Mouse (Mus musculus) kidney, adult 18-20 months (tissue): ENCODE data around the gene Nt5c3.

ENCODE experiments used
- DNase-seq: peaks from one replicate; pipeline ENCODE4 v3.0.0; 2021

The Nt5c3 gene

DNA sequence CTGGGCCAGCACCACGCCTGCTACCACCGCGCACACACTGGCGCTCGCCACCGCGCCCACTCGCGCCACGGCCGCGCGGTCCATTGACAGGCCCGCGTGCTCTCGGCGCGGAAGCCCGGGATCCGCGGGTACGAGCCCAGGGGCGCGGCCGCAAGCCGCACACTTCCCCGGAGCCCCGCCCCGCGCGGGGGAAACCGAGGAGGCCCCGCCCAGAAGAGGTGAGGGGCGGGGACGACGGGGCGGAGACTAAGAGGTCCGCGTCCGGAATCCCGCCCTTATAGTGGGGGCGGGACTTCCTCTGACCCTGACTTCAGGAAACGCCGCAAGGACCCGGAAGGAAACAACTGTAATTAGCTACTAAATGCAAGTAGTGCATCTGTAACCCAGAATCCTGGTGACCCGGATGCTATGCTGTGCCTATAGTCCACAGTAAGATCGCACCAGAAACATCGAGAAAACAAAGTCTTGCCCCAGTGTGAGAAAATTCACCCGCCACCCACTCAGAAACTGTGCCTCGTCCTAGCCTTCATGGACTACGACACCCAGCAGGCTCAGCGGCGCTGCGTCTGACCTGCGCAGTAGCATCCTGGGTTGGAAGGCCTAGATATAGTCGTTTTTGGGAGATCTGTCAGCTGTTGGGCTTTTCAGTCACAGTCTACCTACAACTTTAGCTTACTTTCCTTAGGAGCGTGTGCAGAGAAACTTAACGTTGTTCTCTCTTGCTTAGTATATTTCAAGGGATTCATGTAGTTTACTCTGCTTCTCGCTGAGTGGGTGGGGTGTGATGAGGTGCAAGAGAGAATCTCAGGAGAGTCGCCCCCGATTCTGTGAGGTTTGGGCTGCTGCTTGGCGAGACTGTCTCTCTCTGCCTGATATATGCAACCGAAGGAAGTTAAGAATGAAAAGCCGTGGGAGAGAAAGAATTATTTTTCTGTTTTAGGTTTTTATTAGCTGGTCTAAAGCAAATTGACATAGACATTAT lies at the start of gene Nt5c3, which contains the start of gene Vmn1r4:
Gene Nt5c3 (minus strand): TSS at position 207 of the 982 bp plus-strand sequence.
Gene Vmn1r4 (plus strand): TSS at position 290 of the 982 bp plus-strand sequence.
- DNase-seq: peak; percentile 98

DNA sequence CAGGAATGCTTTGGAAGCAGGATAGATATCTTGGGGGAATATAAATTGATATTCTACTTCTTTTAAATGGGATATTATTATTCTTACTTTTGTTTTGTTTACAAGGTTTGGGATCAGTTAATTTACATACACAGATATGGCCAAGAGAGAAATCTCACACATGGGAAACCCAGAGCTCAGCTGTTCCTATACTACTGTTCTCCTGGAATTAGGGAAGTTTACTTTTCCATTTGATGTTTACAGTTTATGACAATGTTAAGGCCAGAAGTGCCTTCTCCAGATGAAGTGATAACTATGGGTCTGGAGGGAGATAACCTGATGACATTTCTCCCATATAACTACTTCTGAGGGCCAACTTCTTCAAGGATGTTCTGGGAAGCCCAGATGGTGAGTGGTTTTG lies 46.2 kb upstream of the Nt5c3 start, which contains the start of gene Vmn1r5:
Gene Vmn1r5 (plus strand): TSS at position 301 of the 400 bp plus-strand sequence.
- no peak for DNase-seq

DNA sequence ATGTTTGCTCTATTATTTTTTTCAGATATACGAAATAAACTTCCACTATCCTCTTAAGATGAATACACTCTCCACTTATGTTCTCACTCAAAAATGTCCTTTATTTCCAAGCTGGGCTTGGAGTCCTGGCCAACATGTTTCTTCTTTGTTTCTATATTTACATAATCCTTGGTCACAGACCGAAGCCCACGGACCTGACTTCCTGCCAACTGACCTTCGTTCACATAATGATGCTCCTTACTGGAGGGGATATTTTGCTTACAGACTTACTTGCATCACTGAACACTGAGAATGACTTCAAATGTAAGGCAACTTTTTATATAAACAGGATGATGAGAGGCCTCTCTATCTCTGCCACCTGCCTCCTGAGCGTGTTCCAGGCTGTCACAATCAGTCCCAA lies 32.7 kb upstream of the Nt5c3 start:
- peak; percentile 64 for DNase-seq

DNA sequence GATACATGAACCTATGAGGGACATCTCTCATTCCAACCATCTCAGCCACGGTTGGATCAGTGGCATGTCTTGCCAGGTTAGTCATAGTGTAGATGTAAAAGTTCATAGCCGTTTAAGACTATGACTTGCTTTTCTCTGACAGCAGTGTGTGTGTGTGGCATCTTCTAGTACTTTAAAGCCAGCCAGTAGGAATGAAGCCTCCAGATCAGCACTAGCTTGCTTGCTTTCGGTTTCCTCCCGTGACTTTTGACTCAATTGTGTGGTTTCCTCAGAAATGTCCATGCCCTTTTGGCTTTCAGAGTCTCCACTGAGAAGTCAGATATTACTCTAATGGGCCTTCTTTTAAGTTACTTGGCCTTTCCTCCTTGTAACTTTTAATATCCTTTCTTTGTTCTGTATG lies 10.6 kb upstream of the Nt5c3 start:
- DNase-seq: no peak

DNA sequence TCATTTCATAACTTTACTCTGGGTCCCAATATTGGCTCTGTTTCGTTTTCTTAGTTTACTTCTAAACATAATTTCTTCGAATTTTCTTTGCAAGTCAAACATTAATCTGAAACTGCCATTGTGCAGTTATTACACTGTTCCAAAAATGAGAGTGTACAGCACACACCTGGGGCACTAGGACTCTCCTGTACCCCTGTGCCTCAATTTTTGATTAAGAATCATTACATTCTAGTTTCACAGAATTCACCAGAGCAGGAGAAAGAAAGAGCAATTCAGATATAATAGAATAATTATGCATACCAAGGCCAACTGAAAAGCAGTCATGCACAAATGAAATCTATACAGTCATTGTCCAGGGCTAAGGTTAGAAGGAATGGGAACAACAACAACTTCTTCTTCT lies 8.7 kb upstream of the Nt5c3 start:
- no peak for DNase-seq

DNA sequence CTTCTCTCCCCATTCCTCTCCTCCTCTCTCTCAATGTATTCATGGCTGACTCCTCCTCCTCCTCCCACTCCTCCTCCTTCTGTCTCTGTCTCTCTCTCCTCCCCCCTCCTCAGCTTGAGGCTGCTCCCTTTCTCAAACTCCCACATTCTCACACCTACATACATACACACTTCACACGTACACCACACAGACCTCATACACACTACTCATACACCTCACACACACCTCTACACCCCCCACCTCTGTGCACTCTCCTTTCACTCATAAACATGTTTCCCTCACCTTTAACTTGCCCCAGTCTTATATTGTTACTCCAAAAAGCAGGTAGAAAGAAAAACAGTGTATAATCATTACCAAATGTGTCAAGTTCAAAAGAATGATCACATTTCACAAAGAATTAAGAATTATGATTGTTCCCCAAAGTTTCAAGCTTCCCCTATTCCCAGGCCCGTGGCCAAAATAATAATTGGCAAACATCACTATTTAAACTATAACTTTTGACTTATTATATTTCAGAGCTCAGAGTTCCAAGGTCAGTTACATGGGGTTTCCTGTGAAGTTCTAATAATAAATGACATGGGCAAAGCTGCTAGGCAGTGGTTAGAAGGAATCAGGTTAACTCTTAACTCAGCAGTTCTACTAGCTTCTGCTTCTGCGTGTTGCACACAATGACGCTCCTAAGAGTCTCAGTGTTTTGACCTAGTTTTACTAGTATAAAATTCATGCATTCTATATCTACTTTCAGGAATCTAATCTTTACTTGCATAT lies 8.1 kb upstream of the Nt5c3 start:
- DNase-seq: no peak

DNA sequence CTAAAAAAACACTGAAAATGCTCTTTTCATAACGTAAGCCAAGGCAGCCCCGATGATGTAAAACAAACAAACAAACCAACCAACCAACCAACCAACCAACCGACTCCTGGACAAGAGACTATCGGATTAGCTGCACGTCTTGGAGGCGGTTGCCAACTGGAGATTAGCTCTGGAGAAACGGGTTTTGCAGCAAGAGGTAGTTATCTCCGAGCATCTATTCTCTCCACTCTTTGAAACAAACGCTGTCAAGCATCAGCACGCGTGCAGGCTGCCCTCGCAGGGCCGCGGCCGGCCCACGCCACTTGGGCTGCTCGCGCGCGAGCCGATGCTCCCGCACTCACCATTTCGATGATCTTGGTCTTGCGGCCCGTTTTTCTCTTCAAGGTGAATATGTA lies 404 bp downstream of the Nt5c3 start:
- no peak for DNase-seq

DNA sequence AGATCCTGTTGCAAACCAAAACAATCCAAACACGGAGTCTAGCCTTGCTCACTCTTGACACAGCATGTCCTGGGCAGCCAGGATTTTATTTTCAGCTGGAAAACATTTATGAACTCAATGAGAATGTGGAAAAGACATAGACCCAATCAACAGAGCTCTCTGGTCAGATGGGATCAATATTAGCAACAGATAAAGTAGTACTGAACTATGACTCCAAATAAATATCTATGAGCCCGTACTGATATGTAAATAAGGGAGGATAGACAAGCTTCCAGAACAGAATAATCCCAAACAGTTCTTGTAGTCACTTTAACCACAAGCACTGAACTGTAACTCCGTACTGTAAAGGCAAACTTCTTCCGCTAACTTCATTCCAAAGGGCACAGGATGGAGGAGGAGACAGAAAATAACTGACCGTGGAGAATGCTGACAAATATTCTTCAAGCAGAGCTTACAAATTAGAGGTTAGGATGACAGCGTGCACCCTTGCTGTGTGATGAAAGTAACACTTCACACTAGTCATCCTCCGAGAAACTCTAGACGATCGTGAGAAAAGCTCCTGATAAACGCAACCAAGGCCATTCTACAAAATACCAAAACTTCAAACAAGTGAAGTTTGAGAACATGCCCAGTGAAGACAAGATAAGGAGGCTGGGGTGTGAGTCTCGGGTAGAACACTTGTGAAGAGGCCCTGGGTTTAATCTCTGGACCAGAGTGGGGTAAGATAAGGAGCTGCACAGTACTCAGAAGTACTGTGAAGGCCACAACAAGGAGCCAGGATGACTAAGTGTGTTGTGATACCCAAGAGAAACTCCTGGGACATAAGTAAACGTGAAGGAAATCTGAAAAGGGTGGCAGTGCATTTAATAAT lies 3.3 kb downstream of the Nt5c3 start:
- DNase-seq: peak; percentile 60

DNA sequence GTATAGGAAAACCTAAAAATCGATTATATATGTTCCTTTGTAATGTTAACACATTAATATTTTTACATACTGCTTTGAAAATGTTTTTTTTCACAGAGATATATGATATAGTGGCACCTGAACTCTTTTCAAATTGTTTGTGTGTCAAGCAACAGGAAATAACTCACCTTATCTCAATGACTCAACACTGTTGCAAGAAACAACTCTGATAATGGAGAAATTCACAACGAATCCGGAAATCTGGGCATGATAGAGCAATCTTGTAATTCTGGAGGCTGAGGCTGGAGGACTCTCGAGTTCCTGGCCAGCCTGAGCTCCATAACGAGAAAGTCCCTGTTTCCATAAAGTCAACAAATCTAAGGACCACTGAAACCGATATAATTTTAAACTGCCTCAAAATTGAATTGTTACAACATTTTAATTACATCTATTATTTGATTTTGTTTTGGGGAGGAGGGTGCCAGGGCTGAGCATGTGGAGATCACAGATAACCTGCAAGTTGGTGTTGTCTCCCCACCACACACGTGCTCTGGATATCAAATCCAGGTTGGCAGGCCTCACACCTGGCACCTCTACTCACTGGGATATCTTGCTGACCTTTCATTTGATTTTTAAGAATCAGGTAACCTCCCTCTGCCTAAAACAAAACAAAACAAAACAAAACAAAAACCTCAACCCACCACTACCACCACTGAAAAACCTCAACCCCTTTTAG lies 4.2 kb downstream of the Nt5c3 start:
- DNase-seq: no peak

DNA sequence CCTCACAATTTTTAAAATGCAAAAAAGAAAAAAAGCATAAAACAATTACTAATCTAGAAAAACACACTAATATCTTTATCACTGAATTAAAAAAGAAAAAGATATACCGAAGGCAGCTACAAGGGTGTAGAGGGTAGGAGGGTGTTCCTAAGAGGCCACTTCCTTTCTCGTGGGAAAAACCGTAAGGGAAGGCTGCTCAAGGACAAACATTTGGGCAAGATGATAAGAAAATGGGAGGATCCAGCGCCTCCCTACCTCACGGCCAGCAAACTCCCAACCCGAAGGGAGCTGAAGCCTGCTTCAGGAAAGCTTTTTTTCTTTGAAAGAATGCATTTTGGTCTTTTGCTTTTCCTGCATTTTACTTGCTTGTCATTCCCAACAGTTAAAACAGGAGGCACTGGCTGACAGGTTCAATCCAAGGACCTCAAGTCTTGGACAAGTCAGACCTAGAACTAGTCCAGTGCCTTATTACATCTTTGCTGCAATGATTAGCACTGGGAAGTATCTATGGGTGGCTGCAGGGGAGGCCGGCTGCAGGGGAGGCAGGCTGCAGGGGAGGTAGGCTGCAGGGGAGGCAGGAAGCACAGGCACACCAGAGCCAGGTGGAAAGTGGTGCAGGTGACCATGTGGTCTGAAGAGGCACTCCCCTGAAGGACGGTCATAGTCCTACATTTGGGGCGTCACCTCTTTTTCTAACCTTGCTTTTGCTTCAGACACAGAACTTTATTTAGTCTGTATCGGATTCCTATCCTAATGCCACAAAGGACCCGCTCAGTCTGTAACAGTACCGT lies 6.0 kb downstream of the Nt5c3 start:
- DNase-seq: no peak

DNA sequence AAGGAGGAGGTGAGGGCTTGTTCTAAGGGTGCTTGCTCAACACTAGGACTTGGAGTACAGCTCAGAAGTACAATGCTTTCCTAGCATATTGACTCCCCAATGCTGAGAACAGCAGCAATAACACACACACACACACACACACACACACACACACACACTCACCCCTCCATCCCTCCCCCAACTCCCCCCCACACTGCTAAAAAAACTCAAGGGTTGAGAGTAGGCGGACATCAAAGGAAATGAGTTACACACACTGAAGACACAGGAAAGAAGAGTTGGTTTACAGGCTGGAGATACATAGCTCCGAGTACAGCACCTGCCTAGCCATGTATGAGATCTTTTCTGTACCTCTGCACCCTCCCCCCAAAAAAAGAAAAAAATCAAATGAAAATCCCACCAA lies 7.5 kb downstream of the Nt5c3 start:
- no peak for DNase-seq

DNA sequence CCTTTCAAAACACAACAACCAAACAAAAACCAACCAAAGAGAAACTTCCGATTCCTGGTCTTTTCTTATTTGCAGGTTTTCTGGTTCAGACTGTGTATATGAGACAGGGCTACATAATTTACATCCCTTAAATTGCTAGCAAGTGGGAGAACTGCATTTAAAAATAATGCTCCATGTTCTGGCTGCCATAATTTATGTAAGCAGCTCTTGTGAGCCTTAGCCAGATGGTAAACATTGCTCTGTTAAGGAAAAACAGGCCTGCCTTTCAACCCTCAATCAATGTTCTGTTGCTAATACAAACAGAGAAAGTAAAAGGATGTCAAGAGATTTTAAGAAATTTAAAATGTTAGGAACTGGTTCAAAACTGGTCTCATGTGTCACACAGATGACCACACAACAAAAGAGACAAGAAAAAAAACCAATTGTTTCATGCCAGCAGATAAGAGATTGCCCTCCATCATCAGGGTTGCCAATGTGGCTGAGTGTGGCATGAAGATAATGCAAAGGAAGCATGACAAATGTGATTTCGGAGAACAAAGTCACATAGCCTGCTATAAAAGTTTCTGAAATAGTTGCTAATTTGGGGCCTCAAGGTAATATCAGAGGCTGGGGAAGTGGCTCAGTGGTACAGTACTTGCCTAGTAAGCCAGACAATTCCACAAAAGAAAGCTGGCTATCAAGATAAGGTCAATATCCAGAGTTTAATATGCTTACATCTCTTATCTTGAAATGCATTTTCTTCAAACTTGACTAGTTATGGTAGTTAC lies 10.5 kb downstream of the Nt5c3 start:
- DNase-seq: no peak

DNA sequence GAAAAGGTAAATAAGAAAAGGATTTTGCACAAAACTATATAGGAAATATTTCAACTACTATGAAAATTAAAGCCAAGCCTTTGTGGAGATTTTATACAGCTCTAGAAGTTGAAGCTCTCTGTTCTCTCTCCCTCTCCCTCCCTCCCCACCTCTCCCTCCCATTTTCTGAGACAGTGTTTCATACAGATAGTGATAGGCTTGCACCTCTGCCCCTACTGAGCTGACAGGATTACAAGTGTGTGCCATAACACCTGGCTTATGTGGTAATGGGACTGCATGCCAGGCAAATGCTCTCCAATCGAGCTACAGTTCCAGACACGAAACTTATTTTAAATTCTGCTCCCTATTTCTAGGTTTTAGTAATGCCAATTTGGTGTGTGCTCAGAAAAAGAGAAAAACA lies 12.8 kb downstream of the Nt5c3 start:
- DNase-seq: no peak

DNA sequence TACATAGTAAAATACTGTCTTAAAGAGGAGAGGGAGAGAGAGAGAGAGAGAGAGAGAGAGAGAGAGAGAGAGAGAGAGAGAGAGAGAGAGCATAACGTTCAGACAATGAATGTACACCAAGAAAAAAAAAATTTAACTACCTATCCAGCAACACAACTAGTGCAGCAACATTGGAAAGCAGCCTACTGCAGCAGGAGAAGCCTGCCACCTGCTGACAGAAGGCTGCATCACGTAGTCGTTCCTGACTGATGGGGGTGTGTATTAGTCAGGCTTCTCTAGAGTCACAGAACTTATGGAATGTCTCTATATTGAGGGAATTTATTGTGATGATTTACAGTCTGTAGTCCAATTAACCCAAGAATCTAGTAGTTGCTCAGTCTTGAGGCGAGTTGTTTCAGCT lies 14.8 kb downstream of the Nt5c3 start:
- peak; percentile 73 for DNase-seq

DNA sequence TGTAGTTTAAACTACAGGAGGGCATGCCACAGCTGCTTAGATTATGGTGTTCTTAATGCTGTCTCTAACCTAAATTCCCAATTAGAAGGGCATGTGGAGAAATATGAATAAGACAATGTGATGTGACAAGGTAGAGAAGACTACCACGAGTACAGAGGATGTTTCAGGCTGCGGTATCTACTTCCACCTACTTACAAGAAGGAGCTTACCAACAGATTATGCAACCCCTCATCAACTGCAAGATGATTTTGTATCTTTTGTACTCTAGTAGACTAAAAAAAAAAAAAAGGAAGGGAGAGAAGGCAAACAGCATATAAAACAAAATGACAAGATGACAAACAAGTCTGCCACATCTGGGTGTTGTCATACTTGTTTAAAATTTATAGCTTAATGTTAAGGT lies 15.3 kb downstream of the Nt5c3 start:
- no peak for DNase-seq

DNA sequence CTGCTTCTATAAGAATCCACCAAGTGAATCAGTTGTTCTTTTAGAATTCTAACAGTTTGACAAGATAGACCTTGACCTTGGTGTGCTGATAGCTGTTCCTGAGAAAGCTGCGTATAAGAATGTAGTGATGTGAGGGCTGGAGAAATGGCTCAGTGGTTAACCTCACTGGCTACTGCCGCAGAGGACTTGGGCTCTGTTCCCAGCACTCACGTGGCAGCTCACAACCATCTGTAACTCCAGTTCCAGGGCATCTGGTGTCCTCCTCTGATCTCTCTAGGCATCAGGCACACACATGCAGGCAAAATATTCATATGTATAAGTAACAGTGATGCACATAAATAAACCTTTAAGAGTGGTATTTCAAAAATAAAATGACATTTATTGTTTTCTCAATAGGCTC lies 15.8 kb downstream of the Nt5c3 start:
- no peak for DNase-seq

DNA sequence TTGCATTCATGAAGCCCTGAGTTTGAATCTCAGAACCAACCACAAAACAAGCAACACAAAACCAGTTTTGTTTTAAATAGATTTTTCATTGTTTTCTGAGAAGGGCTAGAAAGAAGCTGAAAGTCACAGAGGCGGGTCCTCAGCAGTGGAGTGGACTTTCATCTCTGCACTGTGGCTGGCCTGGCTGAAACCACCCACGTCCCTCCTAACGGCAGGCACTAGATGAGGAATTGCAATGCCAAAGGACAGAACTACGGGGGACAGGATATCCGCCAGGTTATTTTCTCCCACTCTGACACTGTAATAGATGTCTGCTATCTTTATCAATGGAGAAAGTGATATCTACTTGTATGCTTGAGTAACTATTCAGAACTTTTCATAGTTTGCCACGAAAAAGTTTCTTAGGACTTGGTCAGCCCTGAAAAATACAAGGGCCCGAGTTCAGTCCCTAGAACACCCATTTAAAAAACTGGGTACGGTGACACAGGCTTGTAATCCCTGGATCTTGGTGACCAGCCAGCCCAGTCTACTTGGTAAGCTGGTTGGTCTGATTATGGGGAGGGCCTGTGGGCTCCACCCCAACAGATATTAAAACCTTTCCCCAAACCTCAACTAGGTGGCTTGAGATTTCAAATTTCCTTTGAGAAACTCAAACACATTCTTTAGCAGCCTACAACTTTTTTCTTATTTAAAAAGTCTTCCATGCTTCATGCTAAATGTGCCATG lies 17.4 kb downstream of the Nt5c3 start:
- peak; percentile 49 for DNase-seq

DNA sequence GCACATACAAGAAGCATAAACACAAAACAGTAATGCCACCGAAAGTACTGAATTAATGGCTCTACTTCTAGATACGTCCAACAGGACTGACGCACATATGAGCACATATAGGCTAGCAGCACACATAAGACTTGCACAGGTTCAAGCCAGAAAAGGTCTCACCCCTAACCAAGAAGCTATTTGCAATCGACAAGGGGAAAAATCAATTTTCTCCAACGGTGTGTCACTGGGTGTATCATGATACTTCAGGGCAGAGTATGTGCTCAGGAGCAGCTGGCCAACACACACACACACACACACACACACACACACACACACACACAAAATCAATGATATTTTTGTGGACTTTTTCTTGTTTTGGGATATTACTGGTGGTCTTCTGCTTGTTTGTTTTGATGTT lies 18.2 kb downstream of the Nt5c3 start:
- no peak for DNase-seq

DNA sequence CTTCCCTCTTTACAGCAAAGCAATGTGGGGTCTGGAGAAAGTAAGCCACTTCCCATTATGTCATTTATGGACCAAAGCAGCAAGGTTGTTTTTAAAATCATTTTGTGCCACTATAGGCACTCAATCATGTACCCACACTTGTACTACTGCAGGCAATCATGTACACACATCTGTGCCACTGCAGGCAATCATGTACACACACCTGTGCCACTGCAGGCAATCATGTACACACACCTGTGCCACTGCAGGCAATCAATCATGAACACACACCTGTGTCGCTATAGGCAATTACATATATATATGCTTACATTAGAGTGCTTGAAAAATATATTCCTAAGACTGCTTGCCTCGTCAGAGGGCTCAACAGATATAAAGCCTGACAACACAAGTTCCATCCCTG lies 18.8 kb downstream of the Nt5c3 start:
- no peak for DNase-seq

DNA sequence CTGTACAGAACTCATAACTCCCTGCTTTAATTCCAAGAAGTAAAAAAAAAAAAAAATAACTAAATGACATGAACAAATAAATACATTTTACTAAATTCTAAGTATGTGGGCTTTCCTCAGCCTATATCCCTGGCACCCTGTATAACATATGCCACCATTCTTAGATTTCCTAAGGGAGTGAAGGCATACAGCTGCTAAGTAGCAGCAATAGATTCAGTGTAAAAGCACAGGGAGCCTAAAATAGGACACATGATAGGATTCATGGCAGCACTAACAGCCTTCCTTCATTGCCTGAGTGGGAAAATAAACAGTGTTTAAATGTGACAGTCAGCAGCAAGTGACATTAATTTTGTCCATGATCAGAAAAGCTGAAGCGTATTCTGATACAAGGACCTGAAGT lies 19.4 kb downstream of the Nt5c3 start:
- DNase-seq: no peak
